Mouse (Mus musculus) large intestine, adult 2 months (tissue): ENCODE results near the gene Chmp1a. TPM values are rescaled to one million over a fixed set of nuclear protein-coding genes. Genes with fewer than 3 reads are reported as not detected.
"Not testable (repeated sequence)": the region's sequence is repeated elsewhere in the genome, so short reads cannot be mapped to it uniquely, and the experiment has no call there.

ENCODE experiments used
- DNase-seq: peaks from one replicate; pipeline ENCODE4 v3.0.0-alpha.2; 2012; ENCODE audit warnings: low read depth, low spot score
- WGBS: fragments of 180-500 bp; shearing (Covaris S2); methylation state at CpG from one replicate; pipeline ENCODE4 v1.1.7; 2018; 5-methylcytosine and 5-hydroxymethylcytosine counted together
- polyA plus RNA-seq: library from polyadenylated mRNA; depleted of rRNA; stranded (reverse); fragments of >200 nt; gene quantifications from 2 replicates; pipeline ENCODE4 v1.2.3, GENCODE M21; 2012; rRNA removed

The Chmp1a gene
- 138 and 168 TPM in 2 replicates for polyA plus RNA-seq

- no peak for DNase-seq
- WGBS = under 1% methylated on average over 76 of the region's 76 CpGs
Observed at GRCm38 (mm10) chr8:123212321-123213117, at the start of gene Chmp1a, which contains the start of gene Spata33. Chmp1a (minus strand) TSS chr8:123212763. Spata33 (plus strand) TSS chr8:123212832.

GRCm38 (mm10) chr8:123257593-123257992, 45.0 kb upstream of the Chmp1a start:
- 92% methylated on average over 8 of the region's 8 CpGs for WGBS
- not testable (repeated sequence) for DNase-seq

GRCm38 (mm10) chr8:123257114-123257513, 44.6 kb upstream of the Chmp1a start:
- no peak for DNase-seq
- 91% methylated on average over 3 of the region's 3 CpGs for WGBS

- WGBS = 55% methylated on average over 6 of the region's 6 CpGs
- DNase-seq = no peak
Observed at GRCm38 (mm10) chr8:123255170-123255569, 42.6 kb upstream of the Chmp1a start.

GRCm38 (mm10) chr8:123254099-123254885, 41.7 kb upstream of the Chmp1a start, which contains the start of the genes Zfp276 and Vps9d1:
Zfp276 (plus strand) TSS chr8:123254195.
Vps9d1 (minus strand) TSS chr8:123254348.
- under 1% methylated on average over 98 of the region's 99 CpGs for WGBS

GRCm38 (mm10) chr8:123253451-123254098, 41.0 kb upstream of the Chmp1a start:
- WGBS = under 1% methylated on average over 40 of the region's 40 CpGs
- DNase-seq = no peak

More at GRCm38 (mm10) chr8:123254099-123254885, 41.7 kb upstream of the Chmp1a start, which contains the start of the genes Zfp276 and Vps9d1:
- no peak for DNase-seq

- 26% methylated on average over 4 of the region's 4 CpGs for WGBS
- DNase-seq = no peak
Observed at GRCm38 (mm10) chr8:123252925-123253324, 40.4 kb upstream of the Chmp1a start.

GRCm38 (mm10) chr8:123250940-123251339, 38.4 kb upstream of the Chmp1a start:
- DNase-seq = no peak
- WGBS = 92% methylated on average over 5 of the region's 5 CpGs

GRCm38 (mm10) chr8:123248596-123248995, 36.0 kb upstream of the Chmp1a start:
- DNase-seq = no peak
- 91% methylated on average over 8 of the region's 8 CpGs for WGBS

GRCm38 (mm10) chr8:123247748-123248147, 35.2 kb upstream of the Chmp1a start:
- DNase-seq = no peak
- WGBS = 96% methylated on average over 6 of the region's 6 CpGs

- DNase-seq = no peak
- 93% methylated on average over 12 of the region's 12 CpGs for WGBS
Observed at GRCm38 (mm10) chr8:123245543-123245942, 33.0 kb upstream of the Chmp1a start.

- no peak for DNase-seq
- 92% methylated on average over 4 of the region's 4 CpGs for WGBS
Observed at GRCm38 (mm10) chr8:123244382-123244781, 31.8 kb upstream of the Chmp1a start.

- WGBS = 76% methylated on average over 11 of the region's 11 CpGs
- no peak for DNase-seq
Observed at GRCm38 (mm10) chr8:123243053-123243452, 30.5 kb upstream of the Chmp1a start.

GRCm38 (mm10) chr8:123242107-123242923, 29.8 kb upstream of the Chmp1a start:
- DNase-seq = no peak
- WGBS = 66% methylated on average over 7 of the region's 7 CpGs

- WGBS = 91% methylated on average over 10 of the region's 10 CpGs
- no peak for DNase-seq
Observed at GRCm38 (mm10) chr8:123239398-123239797, 26.8 kb upstream of the Chmp1a start.

GRCm38 (mm10) chr8:123235520-123236497, 23.2 kb upstream of the Chmp1a start, which contains the start of gene Spata2l:
Spata2l (minus strand) TSS chr8:123236233.
- under 1% methylated on average over 57 of the region's 57 CpGs for WGBS
- peak; percentile 68 for DNase-seq

- no peak for DNase-seq
- WGBS = 25% methylated on average over 13 of the region's 13 CpGs
Observed at GRCm38 (mm10) chr8:123234918-123235519, 22.5 kb upstream of the Chmp1a start.
